Mouse (Mus musculus) regulatory T cell (primary cell): Measurements from ENCODE around the gene Sdr39u1.

Source experiments
- in situ Hi-C: fragments of 300-600 bp; cut with MboI, MseI; formaldehyde crosslinking; loops from one replicate; pipeline ENCODE4 v1.15.1; 2025; ENCODE audit warnings: high pct_unique_total_duplicates

Gene Sdr39u1

DNA sequence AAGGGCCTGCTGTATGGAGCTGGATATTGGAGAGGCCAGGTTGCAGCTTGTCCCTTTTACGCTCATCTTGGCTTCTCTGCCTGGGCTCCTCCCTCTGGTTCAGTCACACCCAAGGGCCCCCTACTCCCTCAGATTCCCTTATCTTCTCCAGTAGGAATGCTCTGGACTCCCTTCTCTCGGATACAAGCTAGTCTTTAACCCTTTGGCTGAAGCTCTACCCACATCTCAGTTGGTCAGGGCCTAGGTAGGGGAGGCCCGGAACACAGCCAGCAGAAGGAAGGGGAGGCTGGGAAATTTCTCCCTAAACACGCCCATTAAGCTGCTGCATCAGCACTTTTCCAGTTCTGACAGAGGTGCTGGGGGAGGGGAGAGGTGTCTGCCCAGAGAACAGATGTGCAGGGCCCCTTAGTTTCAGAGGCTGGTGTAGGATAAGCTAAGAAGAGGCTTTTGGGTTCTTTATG lies 45.0 kb downstream of the Sdr39u1 start:
- in situ Hi-C loops, result no loop called here

DNA sequence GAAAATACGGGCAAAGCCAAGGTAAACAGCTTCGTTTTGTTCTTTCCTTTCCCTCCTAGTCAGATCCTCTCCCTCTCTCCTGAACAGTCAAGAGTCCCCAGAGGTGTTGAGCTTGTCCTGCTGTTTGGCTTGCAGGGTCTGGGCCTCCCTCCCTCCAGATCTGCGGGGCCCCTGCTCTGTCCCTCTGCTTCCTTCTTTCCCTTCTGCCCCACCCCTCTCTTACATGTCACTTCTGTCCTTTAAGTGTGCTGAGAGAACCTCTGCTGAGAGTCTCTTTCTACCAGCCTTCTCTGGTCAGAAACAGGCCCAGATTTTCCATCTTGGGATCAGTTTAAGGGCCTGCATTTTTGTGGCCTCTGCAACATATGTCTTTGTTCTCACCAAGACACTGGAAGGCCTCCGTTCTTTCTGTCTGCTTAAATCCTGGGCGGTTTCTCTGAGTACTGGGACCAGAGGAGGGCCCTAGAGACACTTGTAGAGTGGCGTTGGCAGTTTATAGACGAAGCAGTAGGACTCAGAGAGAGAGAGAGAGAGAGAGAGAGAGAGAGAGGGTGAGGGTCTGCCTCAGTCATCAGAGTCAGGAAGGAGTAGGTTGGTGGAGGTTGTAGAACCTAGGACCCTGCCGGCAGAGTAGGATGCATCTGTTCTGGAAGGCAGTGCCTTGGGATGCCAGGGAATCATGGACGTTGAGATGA lies 45.5 kb downstream of the Sdr39u1 start:
- in situ Hi-C loops, result no loop called here

DNA sequence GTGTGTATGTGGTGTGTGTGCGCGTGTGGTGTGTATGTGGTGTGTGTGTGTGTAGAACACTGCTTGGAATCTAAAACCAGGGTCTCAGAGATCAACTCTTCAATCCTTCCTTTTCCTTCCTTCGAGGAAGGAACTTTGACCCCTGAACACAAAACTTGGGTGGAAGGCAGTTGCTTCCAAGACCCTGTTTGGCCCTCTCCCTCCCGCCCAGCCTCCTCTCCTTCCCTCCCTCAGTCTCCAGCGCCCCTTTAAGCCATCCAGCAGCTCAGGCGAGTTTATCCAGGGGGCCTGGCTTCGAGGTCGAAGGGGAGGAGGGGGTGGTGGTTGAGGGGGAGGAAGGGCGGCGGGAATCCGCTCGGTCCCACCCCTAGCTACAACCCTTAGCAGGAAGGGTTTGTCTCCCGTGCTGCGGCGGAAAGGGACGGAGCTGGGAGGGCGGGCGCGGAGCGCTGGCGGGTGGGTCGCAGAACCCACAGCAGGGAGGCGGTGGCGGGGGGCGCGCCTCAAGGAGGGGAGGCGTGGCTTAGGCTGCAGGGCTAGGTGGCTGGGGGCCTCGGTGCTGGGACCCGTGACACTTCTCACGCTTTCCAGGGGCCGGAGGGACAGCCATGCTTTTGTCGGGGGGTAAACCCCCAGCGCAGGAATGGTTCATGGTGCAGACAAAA lies 46.3 kb downstream of the Sdr39u1 start, which contains the start of gene Nynrin:
Gene Nynrin, plus strand, starts transcription at position 390 of the 665 bp plus-strand sequence.
- in situ Hi-C loops, result no loop called here

DNA sequence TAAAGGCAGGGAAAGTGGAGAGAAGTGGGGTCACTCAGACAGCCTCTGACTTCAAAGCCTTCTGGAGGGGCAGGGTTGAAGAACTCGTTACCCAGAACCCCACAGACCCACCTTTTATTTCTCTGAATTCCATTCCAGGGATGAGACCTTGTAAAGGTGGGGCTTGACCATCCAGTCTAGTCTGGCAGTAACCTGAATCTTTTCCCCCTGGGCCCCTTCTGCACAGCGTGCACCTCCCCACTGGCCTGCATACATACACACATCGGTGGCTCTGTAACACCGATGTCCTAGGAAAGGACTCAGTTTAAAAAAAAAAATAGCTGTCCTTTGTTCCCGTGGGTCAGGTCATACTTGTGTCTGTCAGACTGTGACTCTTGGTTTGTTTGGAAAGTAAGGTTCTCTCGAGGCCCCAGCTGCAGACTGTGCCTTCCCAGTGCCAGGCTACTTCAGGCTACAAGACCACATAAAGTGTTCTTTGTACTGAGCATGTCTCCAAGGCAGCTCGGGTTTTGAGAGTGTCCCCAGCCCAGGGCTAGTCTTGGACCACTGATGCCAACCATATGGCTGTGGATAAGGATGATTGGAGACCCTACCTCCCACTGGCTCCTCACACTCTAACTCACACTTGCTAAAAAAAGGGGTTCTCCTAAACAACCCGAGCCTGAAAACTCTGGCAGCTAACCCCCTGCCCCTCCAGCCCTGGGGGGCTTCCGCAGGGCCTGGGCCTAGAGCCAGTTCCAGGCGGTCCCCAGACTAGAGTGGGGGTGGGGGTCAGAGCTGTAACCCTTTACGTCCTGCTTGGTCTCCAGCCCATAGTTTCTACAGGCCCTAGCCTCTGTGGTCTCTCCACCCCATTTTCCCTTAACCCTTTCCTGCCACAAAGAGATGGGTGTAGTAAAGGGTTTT lies 47.2 kb downstream of the Sdr39u1 start:
- in situ Hi-C loops, result no loop called here

DNA sequence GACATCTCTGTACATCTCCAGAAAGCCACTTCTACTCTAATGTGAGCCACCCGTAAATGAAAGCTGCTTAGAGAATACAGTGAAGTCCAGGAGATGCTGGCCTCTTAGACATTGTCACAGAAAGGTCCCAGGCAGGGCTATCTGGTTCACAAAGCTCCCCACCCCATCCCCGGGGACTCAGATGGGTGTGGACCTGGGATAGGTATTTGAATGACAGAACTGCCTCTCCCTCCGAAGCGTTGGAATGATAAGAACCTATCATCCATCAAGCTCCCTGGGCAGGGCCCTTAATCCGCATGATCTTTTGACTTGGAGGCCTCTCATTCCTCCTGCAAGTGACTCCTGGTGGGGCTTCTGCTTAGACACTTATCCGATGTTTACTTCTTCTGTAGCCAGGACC lies 49.2 kb downstream of the Sdr39u1 start:
- in situ Hi-C loops, result no loop called here
